Mouse (Mus musculus): ENCODE measurements around the gene H2-T22. TPM values are rescaled to one million over a fixed set of nuclear protein-coding genes. Genes with fewer than 3 reads are reported as not detected.
A peak's percentile ranks its signal among the peaks of the same experiment; 100 is the strongest.
"Not testable (repeated sequence)": the region's sequence is repeated elsewhere in the genome, so short reads cannot be mapped to it uniquely, and the experiment has no call there.

The H2-T22 gene
- polyA plus RNA-seq (2015; fragmentation: Nextera tagmentation; extraction: Ambion mirVana) = 4.0 TPM in 2 replicates

GRCm38 (mm10) chr17:36042610-36043169 lies at the start of gene H2-T22, which contains the start of gene Gm6034:
TSS of gene H2-T22 (minus strand) at chr17:36042747.
TSS of gene Gm6034 (plus strand) at chr17:36042961.
- not testable (repeated sequence) for H3K4me1 ChIP-seq; H3K27ac ChIP-seq; H3K36me3 ChIP-seq (ENCODE audit: poor library complexity, severe bottlenecking); H3K27me3 ChIP-seq; H3K9me3 ChIP-seq (replicated peaks)
- Histone ChIP-seq H3K9ac (peak within 1 kb of the TSS; percentile 52), H3K4me3 (peak within 1 kb of the TSS; percentile 38), H3K4me2 (peak within 1 kb of the TSS; percentile 70)
- under 1% methylated on average over 12 of the region's 12 CpGs for WGBS
- peak; percentile 94 for ATAC-seq

- not testable (repeated sequence) for H3K27ac ChIP-seq; H3K4me2 ChIP-seq; H3K4me3 ChIP-seq; H3K9me3 ChIP-seq (replicated peaks); H3K36me3 ChIP-seq (ENCODE audit: poor library complexity, severe bottlenecking); H3K27me3 ChIP-seq; ATAC-seq; H3K4me1 ChIP-seq; H3K9ac ChIP-seq
- WGBS = no CpG with 5 or more reads among the region's 2 CpGs
Observed at GRCm38 (mm10) chr17:36091933-36092332, 49.4 kb upstream of the H2-T22 start.

- 73% methylated on average over 1 of the region's 1 CpGs for WGBS
- H3K4me3 ChIP-seq; ATAC-seq; H3K9ac ChIP-seq; H3K27ac ChIP-seq; H3K4me2 ChIP-seq; H3K36me3 ChIP-seq (ENCODE audit: poor library complexity, severe bottlenecking); H3K9me3 ChIP-seq (replicated peaks): not testable (repeated sequence)
- Histone ChIP-seq H3K4me1 (0 out of 2 replicates have a peak, but pooled peaks cover 13% of the 10 kb centered on the region), H3K27me3 (peaks cover 24% of the 10 kb centered on the region)
Observed at GRCm38 (mm10) chr17:36085976-36086375, 43.4 kb upstream of the H2-T22 start.

GRCm38 (mm10) chr17:36083870-36084451 lies 41.4 kb upstream of the H2-T22 start:
- Histone ChIP-seq H3K27me3 (peaks cover 24% of the 10 kb centered on the region), H3K4me3 (peak overlapping the region; percentile 52), H3K36me3 (ENCODE audit: poor library complexity, severe bottlenecking) (no peaks in the 10 kb centered on the region), H3K27ac (no peak overlapping the region), H3K9me3 (replicated peaks) (no peaks in the 10 kb centered on the region), H3K9ac (peak overlapping the region; percentile 69), H3K4me2 (peak overlapping the region; percentile 95), H3K4me1 (0 out of 2 replicates have a peak, but pooled peaks cover 13% of the 10 kb centered on the region)
- peak; percentile 61 for ATAC-seq
- under 1% methylated on average over 40 of the region's 42 CpGs for WGBS

- Histone ChIP-seq H3K9ac (peak overlapping the region; percentile 69), H3K4me1 (0 out of 2 replicates have a peak, but pooled peaks cover 13% of the 10 kb centered on the region), H3K4me3 (peak overlapping the region; percentile 52), H3K27me3 (peaks cover 24% of the 10 kb centered on the region), H3K4me2 (peak overlapping the region; percentile 95), H3K9me3 (replicated peaks) (no peaks in the 10 kb centered on the region), H3K36me3 (ENCODE audit: poor library complexity, severe bottlenecking) (no peaks in the 10 kb centered on the region), H3K27ac (no peak overlapping the region)
- under 1% methylated on average over 46 of the region's 46 CpGs for WGBS
- ATAC-seq = peak; percentile 63
Observed at GRCm38 (mm10) chr17:36083266-36083869, 40.8 kb upstream of the H2-T22 start.

GRCm38 (mm10) chr17:36082519-36083232 lies 40.1 kb upstream of the H2-T22 start:
- peaks cover 24% of the 10 kb centered on the region for H3K27me3 ChIP-seq
- H3K9me3 ChIP-seq (replicated peaks); H3K27ac ChIP-seq; ATAC-seq; H3K36me3 ChIP-seq (ENCODE audit: poor library complexity, severe bottlenecking): not testable (repeated sequence)
- 0 out of 2 replicates have a peak, but pooled peaks cover 13% of the 10 kb centered on the region for H3K4me1 ChIP-seq
- H3K9ac ChIP-seq = peak overlapping the region; percentile 69; the same call in 1 of the 2 replicates
- H3K4me3 ChIP-seq = peak overlapping the region; percentile 52
- WGBS = 34% methylated on average over 6 of the region's 6 CpGs
- peak overlapping the region; percentile 95 for H3K4me2 ChIP-seq

- H3K4me3 ChIP-seq = not testable (repeated sequence)
- 0 out of 2 replicates have a peak, but pooled peaks cover 13% of the 10 kb centered on the region for H3K4me1 ChIP-seq
Observed at GRCm38 (mm10) chr17:36081901-36082300, 39.4 kb upstream of the H2-T22 start.

GRCm38 (mm10) chr17:36060829-36061228 lies 18.3 kb upstream of the H2-T22 start:
- Histone ChIP-seq H3K9me3 (replicated peaks) (no peaks in the 10 kb centered on the region), H3K27me3 (no peaks in the 10 kb centered on the region; the same call in 1 of the 2 replicates), H3K4me2 (no peak overlapping the region), H3K4me3 (no peak overlapping the region), H3K9ac (no peak overlapping the region), H3K4me1 (no peaks in the 10 kb centered on the region), H3K36me3 (ENCODE audit: poor library complexity, severe bottlenecking) (no peaks in the 10 kb centered on the region), H3K27ac (no peak overlapping the region)
- ATAC-seq = no peak
- 31% methylated on average over 2 of the region's 2 CpGs for WGBS

More at GRCm38 (mm10) chr17:36081901-36082300, 39.4 kb upstream of the H2-T22 start:
- not testable (repeated sequence) for H3K36me3 ChIP-seq (ENCODE audit: poor library complexity, severe bottlenecking); H3K27ac ChIP-seq; H3K9me3 ChIP-seq (replicated peaks); H3K4me2 ChIP-seq; ATAC-seq; H3K9ac ChIP-seq
- H3K27me3 ChIP-seq = peaks cover 24% of the 10 kb centered on the region

- not testable (repeated sequence) for H3K4me2 ChIP-seq; H3K4me1 ChIP-seq; H3K27ac ChIP-seq; H3K36me3 ChIP-seq (ENCODE audit: poor library complexity, severe bottlenecking); H3K27me3 ChIP-seq; H3K9ac ChIP-seq; ATAC-seq; H3K4me3 ChIP-seq; H3K9me3 ChIP-seq (replicated peaks)
- WGBS = 75% methylated on average over 1 of the region's 1 CpGs
Observed at GRCm38 (mm10) chr17:36058362-36058761, 15.8 kb upstream of the H2-T22 start, which contains the start of gene Gm11127. TSS of gene Gm11127 (minus strand) at chr17:36058371.

- not testable (repeated sequence) for H3K27me3 ChIP-seq; ATAC-seq; H3K9me3 ChIP-seq (replicated peaks); H3K4me3 ChIP-seq; H3K9ac ChIP-seq; H3K4me1 ChIP-seq; H3K36me3 ChIP-seq (ENCODE audit: poor library complexity, severe bottlenecking); H3K27ac ChIP-seq; H3K4me2 ChIP-seq
- WGBS = 89% methylated on average over 24 of the region's 25 CpGs
Observed at GRCm38 (mm10) chr17:36057927-36058326, 15.4 kb upstream of the H2-T22 start.

- no peaks in the 10 kb centered on the region for H3K36me3 ChIP-seq (ENCODE audit: poor library complexity, severe bottlenecking)
- peak overlapping the region; percentile 70 for H3K4me2 ChIP-seq
- WGBS = 90% methylated on average over 3 of the region's 3 CpGs
- H3K27ac ChIP-seq = no peak overlapping the region
- no peak for ATAC-seq
- 0 out of 2 replicates have a peak, but pooled peaks cover 2% of the 10 kb centered on the region for H3K27me3 ChIP-seq
- H3K9ac ChIP-seq = no peak overlapping the region
- peak overlapping the region; percentile 38; the same call in 1 of the 2 replicates for H3K4me3 ChIP-seq
- no peaks in the 10 kb centered on the region for H3K9me3 ChIP-seq (replicated peaks)
- no peaks in the 10 kb centered on the region; the same call in 1 of the 2 replicates for H3K4me1 ChIP-seq
Observed at GRCm38 (mm10) chr17:36043286-36043685, 739 bp upstream of the H2-T22 start.

GRCm38 (mm10) chr17:36042055-36042454 lies 492 bp downstream of the H2-T22 start:
- H3K36me3 ChIP-seq (ENCODE audit: poor library complexity, severe bottlenecking); H3K9me3 ChIP-seq (replicated peaks); H3K27ac ChIP-seq; H3K4me1 ChIP-seq; H3K27me3 ChIP-seq: not testable (repeated sequence)
- Histone ChIP-seq H3K9ac (peak overlapping the region; percentile 52), H3K4me3 (peak overlapping the region; percentile 38), H3K4me2 (peak overlapping the region; percentile 70)
- WGBS = 1% methylated on average over 19 of the region's 19 CpGs
- ATAC-seq = peak; percentile 78

All from forebrain, embryonic 13.5 days (tissue).